Mouse (Mus musculus) small intestine, adult 2 months (tissue): ENCODE measurements around the gene Prkcsh.

Source experiments
- CTCF ChIP-seq: fragments of 200-500 bp; IDR thresholded peaks from 2 replicates; pipeline ENCODE4 v1.5.1; 2012; ENCODE audit warnings: low read depth, mild to moderate bottlenecking, control low read depth, inconsistent platforms, low read length, moderate library complexity, mixed read lengths; ENCODE audit not compliant: insufficient replicate concordance, insufficient read length; ENCODE audit errors: extremely low read depth
- POLR2A ChIP-seq: fragments of 200-500 bp; IDR thresholded peaks from 2 replicates; pipeline ENCODE4 v1.6.1; 2012; ENCODE audit warnings: low read depth, mild to moderate bottlenecking, control low read depth, inconsistent platforms, low read length, moderate library complexity

GRCm38 (mm10) chr9:22003163-22003554 lies 553 bp downstream of the Prkcsh start:
- TF ChIP-seq CTCF, result no peak
- TF ChIP-seq POLR2A, result no peak
